Mouse (Mus musculus) mouse embryonic stem cell (cell line): ENCODE measurements at regions not wholly inside any gene's neighbourhood (a gene's known extent, or its start where the extent isn't known, plus 50 kb on each side); places are given as distances from the start of the nearest gene placed in this dataset.

Experiments used
- in situ Hi-C, 2 experiments: fragments of 300-500 bp; cut with MboI; formaldehyde crosslinking; loops; 1 replicate in 1 of 2; 3 replicates in 1 of 2; pipeline ENCODE4 v1.14.3; 2019 to 2020; ENCODE audit warnings: low sequenced_read_pairs in 2 of 2, low pct_unique_long_range_greater_than_20kb in 1 of 2, mixed read lengths in 1 of 2; ENCODE audit not compliant: unreplicated experiment in 1 of 2

DNA sequence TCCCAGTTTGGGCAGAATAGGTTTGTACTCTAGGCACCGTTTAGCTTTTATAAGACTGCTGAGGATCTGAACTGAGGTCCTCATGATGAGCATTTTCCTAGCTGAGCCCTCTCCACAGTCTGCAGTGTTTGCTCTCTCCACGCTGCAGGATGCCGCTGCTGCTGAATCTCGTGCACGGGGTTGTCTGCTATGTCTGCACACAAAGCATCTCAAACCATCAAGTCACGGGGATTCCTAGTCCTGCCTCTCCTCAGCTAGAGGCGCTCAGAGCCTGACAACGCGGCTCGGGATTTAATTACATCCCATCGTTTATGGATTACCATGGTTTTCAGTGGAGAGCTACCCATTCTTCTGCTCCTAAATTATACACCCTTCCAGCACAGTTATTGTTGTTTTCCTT is 175.6 kb downstream of the Rnf144b start:
- in situ Hi-C loops, result no loop called here

DNA sequence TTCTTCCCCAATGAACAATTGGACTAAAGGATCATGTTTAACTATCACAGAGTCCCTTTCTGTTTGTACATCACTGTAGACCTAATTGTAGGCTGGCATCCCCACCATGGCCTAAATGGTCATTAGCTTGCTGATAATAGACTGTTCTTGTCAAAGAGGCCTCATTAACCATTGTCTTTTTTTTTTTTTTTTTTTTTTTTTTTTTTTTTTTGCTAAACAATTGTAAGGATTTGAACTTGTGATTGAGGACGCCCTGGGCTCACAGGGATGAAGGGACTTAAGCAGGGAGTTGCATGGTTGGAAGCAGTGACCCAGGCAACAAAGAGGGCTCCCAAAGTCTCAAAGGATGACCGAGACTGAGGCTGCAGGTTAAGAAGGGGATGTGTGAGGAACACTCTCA is 178.0 kb downstream of the Rnf144b start:
- in situ Hi-C loops, result no loop called here

DNA sequence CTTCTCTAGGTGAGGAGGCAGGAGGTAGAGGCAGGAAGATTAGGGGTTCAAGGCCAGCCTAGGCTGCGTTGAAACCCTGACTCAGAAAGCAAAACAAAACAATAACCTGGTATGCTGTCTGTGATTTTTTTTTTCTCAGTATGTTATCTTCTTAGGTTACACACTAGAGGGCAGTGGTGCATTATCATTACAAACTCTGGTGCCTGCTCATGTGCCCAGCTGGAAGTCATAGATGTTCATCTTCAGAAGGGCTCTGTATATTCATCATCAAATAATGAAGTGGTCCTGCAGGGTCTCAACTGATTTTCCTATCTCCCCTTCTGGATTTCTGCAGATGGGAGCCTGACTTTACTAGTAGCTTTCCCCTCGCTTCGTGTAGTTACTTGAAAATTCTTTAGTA is 178.6 kb downstream of the Rnf144b start:
- in situ Hi-C loops, result no loop called here

DNA sequence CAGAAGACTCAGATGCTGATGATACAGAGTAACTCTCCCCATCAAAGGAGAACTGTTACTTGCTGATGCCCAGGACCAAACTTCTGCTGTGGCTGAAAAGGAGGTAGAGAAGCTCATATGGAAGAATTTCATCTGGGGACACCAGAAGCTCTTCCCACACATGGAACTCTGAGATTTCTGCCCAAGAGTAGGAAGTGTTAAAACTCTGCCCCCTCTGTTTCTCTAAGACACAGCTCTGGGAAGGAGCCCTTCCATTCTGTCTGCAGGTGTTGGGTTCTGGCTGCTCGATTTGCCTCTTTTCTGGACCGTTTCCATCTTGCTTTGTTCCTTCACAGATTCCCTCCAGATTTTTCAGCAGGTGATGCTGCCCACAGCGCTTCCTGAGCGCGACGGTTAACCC is 187.0 kb downstream of the Rnf144b start:
- in situ Hi-C loops, result no loop called here

DNA sequence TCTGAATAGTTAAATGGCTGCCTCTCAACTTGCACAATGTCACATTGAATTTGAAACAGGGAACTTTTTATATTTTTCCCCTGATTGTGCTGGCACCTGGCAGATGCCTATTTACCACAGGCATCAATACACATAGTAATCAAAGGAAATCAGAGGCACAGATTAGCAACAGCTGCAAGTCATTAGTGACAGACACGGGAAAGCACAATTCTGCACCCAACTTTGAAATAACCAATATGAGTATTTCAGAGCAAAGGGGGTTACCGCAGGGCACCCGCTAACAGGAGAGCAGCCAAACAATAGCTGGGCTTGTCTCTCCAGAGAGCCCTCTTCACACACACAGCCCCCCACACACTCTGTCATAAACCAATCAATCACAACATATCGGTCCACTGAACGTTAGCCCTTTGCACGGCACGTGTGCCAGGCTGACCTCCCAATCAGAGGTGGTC is 188.3 kb downstream of the Rnf144b start:
- in situ Hi-C loops, result no loop called here

DNA sequence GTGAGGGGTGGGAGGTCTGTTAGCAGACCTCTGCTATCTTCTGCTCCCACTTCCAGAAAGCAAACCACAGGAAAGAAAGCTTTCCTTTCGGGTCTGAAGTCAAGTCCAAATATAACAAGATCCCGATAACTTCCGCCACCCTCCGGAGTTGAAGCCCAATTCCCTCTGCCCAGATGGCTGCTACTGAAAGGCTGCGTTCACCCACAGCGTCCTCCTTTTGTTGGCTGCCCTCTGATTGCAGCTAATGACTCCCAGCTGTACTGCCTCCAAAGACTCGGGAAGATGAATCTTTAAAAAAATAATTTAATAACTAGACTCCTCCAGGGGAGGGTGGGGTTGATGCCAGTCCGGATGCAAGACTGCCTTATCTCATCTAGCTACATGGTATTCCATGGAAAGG is 197.1 kb downstream of the Rnf144b start:
- in situ Hi-C loops, result no loop called here

DNA sequence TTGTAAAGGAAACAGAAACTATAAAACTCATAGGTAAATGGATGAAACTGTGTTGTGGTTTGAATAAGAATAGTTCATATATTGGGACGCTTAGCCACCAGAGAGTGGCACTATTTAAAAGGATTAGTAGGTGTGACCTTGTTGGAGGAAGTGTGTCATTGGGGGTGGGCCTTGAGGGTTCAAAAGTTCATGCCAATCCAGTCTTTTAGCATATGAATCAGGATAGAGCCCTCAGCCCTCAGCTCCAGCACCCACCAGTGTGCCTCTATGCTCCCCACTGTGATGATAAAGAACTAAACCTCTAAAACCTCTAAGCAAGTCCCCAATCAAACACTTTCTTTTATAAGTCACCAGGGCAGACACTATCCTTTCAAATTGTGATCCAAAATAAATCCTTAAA is 199.4 kb downstream of the Rnf144b start:
- in situ Hi-C loops, result no loop called here

DNA sequence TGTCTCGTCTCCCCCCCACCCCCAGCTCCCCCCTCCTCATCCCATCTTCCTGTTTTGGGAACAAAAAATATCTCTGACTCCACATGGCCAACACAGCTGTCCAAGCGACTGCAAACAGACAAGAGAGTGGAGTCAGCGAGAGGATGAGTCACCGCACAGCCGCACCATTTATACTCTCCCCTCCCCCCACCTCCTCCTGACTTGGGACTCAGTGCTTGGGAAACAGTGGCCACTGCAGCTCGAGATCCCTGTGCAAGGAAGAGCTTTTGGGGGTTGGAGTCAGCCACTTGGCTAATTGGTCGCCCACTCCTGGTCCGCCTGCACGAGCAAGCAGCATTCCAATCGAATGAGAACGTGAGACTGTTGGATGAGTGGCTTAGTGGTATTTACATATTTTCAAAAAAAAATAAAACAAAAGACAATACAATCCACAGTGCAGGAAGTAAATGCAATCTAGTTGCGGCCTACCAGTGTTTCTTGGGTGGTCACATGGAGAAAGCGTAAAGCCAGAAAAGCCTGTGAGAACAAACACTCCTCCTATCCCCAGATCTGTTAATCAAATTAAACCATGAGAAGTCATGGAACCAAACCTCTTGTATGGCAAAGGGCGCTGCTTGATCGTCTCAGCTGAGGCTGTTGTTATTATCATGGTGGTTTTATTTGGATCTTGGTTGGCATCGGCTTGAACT is 213.7 kb downstream of the Rnf144b start:
- in situ Hi-C loops, result loop anchor here in 1 of 2 experiments (25.0 kb wide), 1 partner anchor 251 kb away; no protein-coding TSS in a partner anchor

DNA sequence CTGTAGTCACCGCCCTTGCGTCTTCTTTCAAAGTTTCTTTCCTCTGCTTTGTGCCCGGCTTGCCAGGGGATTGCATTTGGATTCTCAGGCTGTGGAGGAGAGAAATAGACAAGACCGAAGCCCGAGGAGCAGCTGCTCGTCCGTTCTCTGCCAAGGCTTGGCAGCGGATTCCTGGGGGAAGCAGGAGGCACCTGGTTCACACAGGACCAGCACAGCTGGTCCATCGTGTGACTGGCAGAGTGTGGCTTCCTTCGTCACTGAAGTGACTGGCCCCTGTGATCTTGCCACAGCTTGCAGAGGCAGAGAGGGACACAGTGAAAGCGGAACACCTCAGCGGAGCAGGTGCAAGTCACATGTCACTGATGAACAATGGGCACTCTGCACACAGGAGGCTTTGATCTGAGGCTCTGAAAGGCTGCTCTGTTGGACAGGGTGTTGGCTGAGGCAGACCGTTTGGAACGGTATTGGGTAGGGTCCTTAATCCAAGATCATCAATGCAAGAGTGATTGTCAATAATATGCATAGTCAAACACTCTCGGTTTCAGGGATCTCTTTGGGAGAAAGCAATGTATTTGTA is 214.5 kb downstream of the Rnf144b start:
- in situ Hi-C loops, result loop anchor here in 1 of 2 experiments (25.0 kb wide), 1 partner anchor 250 kb away; no protein-coding TSS in a partner anchor

DNA sequence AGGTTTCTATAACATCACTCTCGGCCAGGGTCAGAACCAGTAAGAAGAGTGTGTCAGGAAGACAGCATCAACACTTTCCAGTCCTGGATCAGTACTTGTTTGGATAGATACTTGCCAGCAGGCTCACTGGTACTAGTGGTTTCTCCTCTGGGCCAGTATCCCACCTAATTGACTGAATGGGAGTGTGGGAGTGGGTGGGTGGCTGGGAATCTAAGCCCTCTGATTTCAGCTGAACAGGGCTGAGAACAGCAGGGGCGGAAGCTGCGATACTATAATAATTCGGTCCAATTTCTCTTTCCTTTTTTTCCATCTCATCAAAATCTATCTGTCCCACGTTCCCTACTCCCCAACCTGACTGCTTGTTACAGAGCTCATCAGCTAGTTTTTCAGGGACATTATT is 217.0 kb downstream of the Rnf144b start:
- in situ Hi-C loops, result loop anchor here in 1 of 2 experiments (25.0 kb wide), 1 partner anchor 248 kb away; no protein-coding TSS in a partner anchor

DNA sequence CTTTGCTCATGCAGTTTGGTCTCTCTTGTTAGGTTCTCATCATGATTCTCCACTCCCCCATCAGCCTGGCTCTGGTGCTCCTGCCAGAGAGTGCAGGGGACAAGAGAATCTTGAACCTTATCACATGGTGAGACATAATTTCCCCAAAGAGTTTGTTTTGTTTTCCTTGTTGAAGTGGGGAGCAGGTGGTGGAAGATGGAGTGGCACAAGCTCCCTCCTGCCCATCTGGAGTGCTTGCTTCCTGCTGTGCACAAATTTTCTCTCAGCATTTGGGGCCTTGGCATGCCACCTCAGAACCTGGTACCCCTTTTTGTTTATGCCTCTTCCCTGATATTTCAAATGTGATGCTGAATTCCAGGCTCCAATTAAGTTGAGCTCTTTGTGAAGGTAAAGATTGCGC is 219.9 kb downstream of the Rnf144b start:
- in situ Hi-C loops, result loop anchor here in 1 of 2 experiments (25.0 kb wide), 1 partner anchor 245 kb away; no protein-coding TSS in a partner anchor

DNA sequence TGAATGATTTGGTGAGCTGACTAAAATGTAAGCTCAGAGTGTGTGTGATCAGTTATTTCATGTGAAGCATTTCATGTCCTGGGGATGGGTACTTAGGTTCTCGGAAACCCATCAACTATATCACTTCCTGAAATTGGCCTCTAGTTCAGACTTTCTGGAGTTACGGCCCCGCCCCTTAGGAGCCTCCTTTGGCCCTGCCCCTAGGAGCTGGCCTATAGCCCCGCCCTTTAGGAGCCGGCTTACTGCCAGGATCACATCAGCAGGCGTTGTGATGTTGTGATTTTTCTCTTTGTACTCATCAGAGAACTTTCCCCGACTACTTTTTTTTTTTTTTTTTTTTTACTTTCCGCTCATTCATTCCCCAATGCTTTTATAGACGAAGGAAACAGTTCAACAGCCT is 223.1 kb downstream of the Rnf144b start:
- in situ Hi-C loops, result loop anchor here in 1 of 2 experiments (25.0 kb wide), 1 partner anchor 242 kb away; no protein-coding TSS in a partner anchor

DNA sequence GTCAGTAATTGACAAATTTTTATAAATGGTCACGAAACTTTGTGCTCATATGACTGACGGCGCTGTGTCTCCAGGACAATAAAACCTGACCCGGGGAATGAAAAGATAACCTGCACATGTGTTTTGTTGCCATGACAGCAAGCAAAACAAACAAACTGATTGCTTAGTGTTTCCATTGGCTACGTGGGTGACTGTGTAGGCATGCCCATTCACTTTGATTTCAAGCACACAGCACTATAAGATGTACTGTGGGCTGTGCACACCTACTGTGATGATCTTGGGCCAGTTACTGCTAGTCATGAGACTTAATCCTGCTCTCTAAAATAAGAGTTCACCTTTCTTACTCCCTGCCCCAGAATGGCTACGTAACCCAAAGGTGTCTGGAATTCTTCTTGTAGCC is 225.4 kb downstream of the Rnf144b start:
- in situ Hi-C loops, result loop anchor here in 1 of 2 experiments (25.0 kb wide), 1 partner anchor 239 kb away; no protein-coding TSS in a partner anchor

DNA sequence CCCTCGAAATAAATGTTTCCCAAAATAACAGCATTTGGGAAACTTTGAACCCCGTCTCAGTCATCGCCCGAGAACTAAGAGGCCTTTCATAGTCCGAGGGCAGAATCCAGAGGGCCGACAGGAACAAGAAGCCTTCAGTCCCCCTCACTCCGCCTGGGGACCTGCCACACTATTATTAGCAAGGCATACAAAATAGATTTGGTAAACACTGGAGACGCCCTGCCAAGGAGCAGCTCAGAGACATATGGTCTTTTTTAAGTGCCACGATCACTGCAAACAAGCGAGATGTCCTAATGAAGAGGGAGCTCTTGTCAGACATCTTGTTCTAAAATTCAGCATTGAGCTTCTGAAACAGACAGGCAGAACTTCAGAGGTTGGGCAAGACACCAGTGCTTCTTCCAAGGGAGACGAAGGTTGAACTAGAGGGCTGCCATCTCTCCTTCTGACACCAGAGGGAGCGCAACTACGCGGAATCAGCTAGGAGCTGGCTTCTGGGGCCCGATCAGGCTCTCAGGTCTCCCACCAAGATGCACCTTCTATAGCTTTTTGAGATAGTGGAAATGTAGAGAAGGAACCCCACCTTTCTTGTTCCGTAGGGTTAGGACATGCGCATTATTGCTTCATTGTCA is 226.2 kb downstream of the Rnf144b start:
- in situ Hi-C loops, result loop anchor here in 1 of 2 experiments (25.0 kb wide), 1 partner anchor 239 kb away; no protein-coding TSS in a partner anchor

DNA sequence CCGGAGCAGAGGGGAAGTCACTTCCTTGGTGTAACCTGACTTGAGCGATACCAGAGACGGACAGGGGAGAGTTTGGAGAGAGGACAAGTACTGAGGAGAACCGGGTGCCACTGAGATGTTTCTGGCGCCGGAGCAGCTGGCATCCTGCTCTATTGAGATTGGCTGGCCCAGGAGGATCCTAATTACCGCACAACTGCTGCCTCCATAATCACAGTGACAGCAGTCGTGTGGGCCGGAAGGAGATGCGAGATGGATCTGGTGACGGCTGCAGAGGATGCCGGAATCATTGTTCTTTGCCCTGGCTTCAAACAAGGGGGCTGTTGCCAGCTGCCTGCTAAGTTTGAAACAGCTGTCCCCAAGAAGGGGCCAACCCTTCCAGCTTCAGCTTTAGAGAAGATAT is 232.0 kb downstream of the Rnf144b start:
- in situ Hi-C loops, result no loop called here

DNA sequence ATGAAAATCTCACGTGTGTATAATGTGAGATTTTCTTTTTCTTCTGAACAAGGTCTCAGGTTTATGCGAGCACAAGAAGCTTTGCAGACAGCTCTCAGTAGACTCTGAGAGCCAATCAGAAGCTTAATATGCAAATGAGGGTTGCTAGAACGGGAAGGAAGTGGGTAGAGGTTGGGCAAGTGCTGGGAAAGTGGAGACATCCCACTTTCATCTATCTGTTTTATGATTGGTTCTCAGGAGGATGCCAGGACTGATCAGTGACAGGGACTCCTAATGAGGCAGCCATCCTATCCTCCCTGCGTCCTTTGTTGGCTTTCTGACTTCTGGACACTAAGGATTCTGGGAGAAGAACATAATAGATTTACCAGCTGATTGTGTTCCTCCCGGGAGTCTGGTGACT is 232.7 kb downstream of the Rnf144b start:
- in situ Hi-C loops, result no loop called here

DNA sequence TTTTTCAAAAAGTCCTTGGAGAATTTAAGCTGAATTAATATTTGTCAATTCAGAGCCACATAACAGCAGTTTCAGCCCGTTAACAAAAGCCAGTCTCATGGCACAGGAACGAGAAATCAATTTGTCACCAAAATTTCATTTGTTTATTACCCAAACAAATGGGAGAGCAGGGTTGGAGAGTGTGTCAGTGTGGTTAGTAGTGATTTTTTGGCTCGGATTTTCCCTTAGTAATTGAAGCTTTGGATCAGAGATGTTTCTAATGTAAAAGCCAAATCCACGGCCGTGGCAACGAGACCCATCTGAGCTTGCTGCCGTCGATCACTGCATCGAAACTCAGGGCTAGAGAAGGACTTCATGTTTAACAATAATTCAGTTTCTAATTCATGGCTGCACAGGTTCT is 236.5 kb downstream of the Rnf144b start:
- in situ Hi-C loops, result no loop called here

DNA sequence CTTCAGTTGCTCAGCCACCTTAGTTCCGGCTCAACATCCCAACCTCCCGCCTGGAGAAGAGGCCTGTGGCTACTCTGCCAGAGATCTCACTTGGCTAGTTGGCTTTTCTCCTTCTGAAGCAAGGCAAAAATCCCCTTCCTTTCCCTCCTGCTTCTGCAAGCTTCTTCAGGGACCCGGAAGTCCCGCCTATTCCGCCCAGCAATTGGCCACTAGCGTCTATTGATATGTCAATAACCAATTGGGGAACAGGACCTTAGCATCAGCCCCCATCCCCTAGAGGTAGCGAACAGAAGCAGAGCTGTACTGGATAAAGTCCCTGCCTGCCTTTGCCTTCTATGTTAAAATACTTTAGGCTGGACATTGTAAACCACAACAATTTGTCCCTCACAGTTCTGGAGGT is 243.3 kb downstream of the Rnf144b start:
- in situ Hi-C loops, result no loop called here

DNA sequence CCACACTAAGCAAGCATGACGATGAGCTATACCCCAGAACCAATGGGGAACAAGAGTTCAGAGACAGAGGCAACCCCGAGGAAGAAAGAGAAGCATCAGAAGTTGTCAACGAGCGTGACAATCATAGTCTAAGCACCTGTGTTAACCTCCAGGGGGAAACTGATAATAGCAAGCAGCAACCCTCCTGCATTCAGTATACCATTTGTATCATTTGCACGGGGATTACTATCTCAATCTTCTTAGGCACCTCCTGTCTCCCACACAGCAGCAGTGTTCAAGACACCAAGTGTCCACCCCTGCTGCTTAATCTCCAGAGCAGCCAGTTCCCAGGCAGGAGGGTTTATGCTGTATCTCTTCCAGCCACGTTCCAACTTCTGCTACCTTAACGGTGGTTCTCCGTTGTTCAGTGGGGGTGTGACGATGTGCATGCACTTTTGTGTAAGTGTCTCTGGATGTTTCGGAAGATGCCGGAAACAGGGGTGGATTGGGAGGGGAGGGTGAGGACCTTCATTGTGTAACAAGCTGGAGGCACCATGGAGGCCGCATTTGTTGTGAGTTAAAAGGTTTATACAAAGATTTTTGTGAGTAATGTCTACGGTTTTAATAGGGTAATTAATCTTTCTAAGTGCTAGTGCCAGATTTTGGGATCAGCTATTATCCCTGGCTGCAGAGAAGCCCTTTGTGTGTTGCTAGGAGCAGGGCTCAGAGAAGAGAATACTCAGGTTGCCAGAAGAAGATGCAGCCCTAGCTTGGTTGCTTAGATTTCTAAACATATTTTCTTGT is 245.8 kb downstream of the Rnf144b start:
- in situ Hi-C loops, result no loop called here
